Mouse (Mus musculus): ENCODE measurements around the gene Macrod1.

DNA sequence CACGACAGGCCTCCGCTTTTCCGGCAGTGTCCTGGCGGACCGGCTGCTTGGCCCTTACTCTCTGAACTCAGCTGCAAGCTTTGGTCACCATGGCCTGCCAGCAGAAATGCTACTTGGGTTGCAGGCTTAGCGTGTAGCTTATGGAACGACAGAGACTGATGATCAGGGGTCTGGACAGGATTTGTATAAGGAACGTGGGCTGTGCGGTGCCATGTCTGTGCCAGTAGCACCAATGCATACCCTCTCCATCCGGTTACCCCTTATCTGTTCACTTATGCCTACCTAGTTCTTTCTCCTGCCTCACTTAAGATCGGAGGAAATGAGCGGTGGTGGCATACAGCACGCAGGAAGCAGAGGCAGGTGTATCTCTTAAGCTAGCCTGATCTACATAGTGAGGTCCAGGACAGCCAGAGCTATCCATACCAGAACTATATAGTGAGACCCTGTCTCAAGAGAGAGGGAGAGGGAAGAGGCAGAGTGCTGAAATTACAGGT is 15.9 kb upstream of the Macrod1 start:
- no peak for TF ChIP-seq POLR2A (IDR thresholded peaks at IDR 0.05; ENCODE audit: low read depth, low read length)
- TF ChIP-seq CTCF (IDR thresholded peaks at IDR 0.05; ENCODE audit: extremely low read depth, insufficient read depth, insufficient read length, insufficient replicate concordance): no peak

Measured in spleen, adult 2 months (tissue).